In the genomic region with DNA sequence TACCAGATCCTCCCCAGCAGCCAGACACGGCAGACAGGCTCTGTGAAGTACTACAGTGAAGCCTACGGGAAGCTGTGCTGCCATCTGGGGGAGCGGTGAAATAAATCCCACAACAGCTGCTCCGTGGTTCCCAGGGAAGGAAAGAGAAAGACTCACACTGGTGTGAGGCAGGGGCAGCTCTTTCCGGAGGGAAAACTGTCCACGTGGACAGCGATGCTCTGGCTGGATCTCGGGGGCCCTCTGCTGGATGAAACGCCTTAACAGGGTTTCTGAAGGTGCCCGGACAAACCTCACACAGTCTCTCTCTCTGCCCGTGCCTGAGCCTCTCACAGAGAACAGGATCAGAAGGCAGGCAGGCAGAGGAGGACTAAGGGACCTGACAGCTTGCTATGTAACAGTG, we compare ENCODE assay signal across 8 mouse cellular contexts. TPM values are rescaled to one million over a fixed set of nuclear protein-coding genes. Genes with fewer than 3 reads are reported as not detected.
DNase-seq lines count a peak whose midpoint lies in the region; ATAC-seq lines count a peak whose summit lies in the region.

No protein-coding gene starts in this region.

- H3K4me2 ChIP-seq in forebrain, embryonic 12.5 days = peak overlapping the region; percentile 30
- peak overlapping the region; percentile 53 for H3K4me2 ChIP-seq in heart, embryonic 16.5 days (ENCODE audit: low read depth, low read length)
- H3K4me2 ChIP-seq in liver, embryonic 11.5 days = peak overlapping the region; percentile 24; the same call in 1 of the 2 replicates

- 0 out of 2 replicates have a peak, but pooled peaks cover 3% of the 10 kb centered on the region for H3K27me3 ChIP-seq in forebrain, embryonic 12.5 days
- H3K27me3 ChIP-seq in heart, embryonic 16.5 days (ENCODE audit: control insufficient read depth, insufficient read depth, low read length) = no peaks in the 10 kb centered on the region; the same call in 1 of the 2 replicates
- no peaks in the 10 kb centered on the region; the same call in 1 of the 2 replicates for H3K27me3 ChIP-seq in liver, embryonic 11.5 days (replicated peaks; ENCODE audit: control insufficient read depth, insufficient read depth, low read length)
- no peaks in the 10 kb centered on the region for H3K27me3 ChIP-seq in splenic B cell, adult 2 months (ENCODE audit: control insufficient read depth, insufficient read depth, low read length, poor library complexity, severe bottlenecking)

- 0 out of 2 replicates have a peak overlapping the region, but pooled peaks have one; percentile 3 for H3K9ac ChIP-seq in forebrain, embryonic 12.5 days
- peak overlapping the region; percentile 44 for H3K9ac ChIP-seq in heart, embryonic 16.5 days (ENCODE audit: low read length)
- no peak overlapping the region for H3K9ac ChIP-seq in liver, embryonic 11.5 days (ENCODE audit: low read depth, low read length)

- no peaks in the 10 kb centered on the region for H3K36me3 ChIP-seq in forebrain, embryonic 12.5 days (replicated peaks)
- H3K36me3 ChIP-seq in heart, embryonic 16.5 days (ENCODE audit: control insufficient read depth, insufficient read depth) = no peaks in the 10 kb centered on the region
- no peaks in the 10 kb centered on the region for H3K36me3 ChIP-seq in liver, embryonic 11.5 days (ENCODE audit: control insufficient read depth, insufficient read depth, low read length)
- H3K36me3 ChIP-seq in splenic B cell, adult 2 months (ENCODE audit: control insufficient read depth, insufficient read depth, low read length, poor library complexity, severe bottlenecking) = no peaks in the 10 kb centered on the region

- H3K4me3 ChIP-seq in forebrain, embryonic 12.5 days (replicated peaks) = no peak overlapping the region
- peak overlapping the region; percentile 17; the same call in 1 of the 2 replicates for H3K4me3 ChIP-seq in heart, embryonic 16.5 days (ENCODE audit: low read length)
- no peak overlapping the region for H3K4me3 ChIP-seq in liver, embryonic 11.5 days (ENCODE audit: low read depth, low read length)

- H3K27ac ChIP-seq in forebrain, embryonic 12.5 days = peak overlapping the region; percentile 37
- H3K27ac ChIP-seq in heart, embryonic 16.5 days (ENCODE audit: low read length) = no peak overlapping the region
- H3K27ac ChIP-seq in liver, embryonic 11.5 days (ENCODE audit: low read depth, low read length) = no peak overlapping the region

- ATAC-seq in forebrain, embryonic 12.5 days (ENCODE audit: low FRiP score) = peak; percentile 77
- ATAC-seq in heart, embryonic 16.5 days (replicated peaks; ENCODE audit: extremely low read depth, insufficient read depth, low FRiP score) = peak; percentile 83
- peak; percentile 43; the same call in 1 of the 2 replicates for ATAC-seq in liver, embryonic 11.5 days (replicated peaks; ENCODE audit: low FRiP score)

- no peaks in the 10 kb centered on the region for H3K9me3 ChIP-seq in forebrain, embryonic 12.5 days
- no peaks in the 10 kb centered on the region for H3K9me3 ChIP-seq in heart, embryonic 16.5 days (replicated peaks; ENCODE audit: control insufficient read depth, low read length)
- no peaks in the 10 kb centered on the region for H3K9me3 ChIP-seq in liver, embryonic 11.5 days (ENCODE audit: control insufficient read depth, low read length)

- DNase-seq in CD4-positive helper T cell, adult 2 months (ENCODE audit: low read depth, low spot score) = peak; percentile 70
- peak; percentile 47 for DNase-seq in brain, embryonic 18.5 days (ENCODE audit: low read depth, low spot score)
- DNase-seq in kidney, postnatal 14 days = peak; percentile 87
- peak; percentile 74 for DNase-seq in liver, embryonic 11.5 days (ENCODE audit: low spot score)
- DNase-seq in naive thymus-derived CD4-positive, alpha-beta T cell, adult 2 months (ENCODE audit: low read depth) = peak; percentile 78
- DNase-seq in splenic B cell, adult 2 months (ENCODE audit: low read depth, low spot score) = peak; percentile 67

- WGBS in forebrain, embryonic 12.5 days = 0% methylated on average over 11 of the region's 11 CpGs
- WGBS in heart, embryonic 16.5 days = 2% methylated on average over 11 of the region's 11 CpGs
- 1% methylated on average over 11 of the region's 11 CpGs for WGBS in liver, embryonic 11.5 days

- peaks cover 41% of the 10 kb centered on the region for H3K4me1 ChIP-seq in forebrain, embryonic 12.5 days
- peaks cover 5% of the 10 kb centered on the region for H3K4me1 ChIP-seq in heart, embryonic 16.5 days (ENCODE audit: control insufficient read depth, insufficient read depth, low read length)
- peaks cover 5% of the 10 kb centered on the region; the same call in 1 of the 2 replicates for H3K4me1 ChIP-seq in liver, embryonic 11.5 days (replicated peaks; ENCODE audit: control insufficient read depth, insufficient read depth, low read length)

RNA-seq across cellular contexts. Expression of gene Prkcz, which starts 53.1 kb away (rescaled TPM):
- polyA plus RNA-seq in forebrain, embryonic 12.5 days (2016; fragmentation: Nextera tagmentation; extraction: Ambion mirVana) = 26.5 and 26.7 TPM in 2 replicates
- polyA plus RNA-seq in heart, embryonic 16.5 days (2015; fragmentation: Nextera tagmentation; extraction: Ambion mirVana) = 6.1 and 7.1 TPM in 2 replicates
- 5.1 and 6.8 TPM in 2 replicates for polyA plus RNA-seq in liver, embryonic 11.5 days (2014; fragmentation: Nextera tagmentation; extraction: Ambion mirVana)

RNA-seq across cellular contexts. Expression of gene Faap20, which starts 58.5 kb away (rescaled TPM):
- polyA plus RNA-seq in forebrain, embryonic 12.5 days (2016; fragmentation: Nextera tagmentation; extraction: Ambion mirVana) = 96.4 and 96.9 TPM in 2 replicates
- 68.4 and 73.8 TPM in 2 replicates for polyA plus RNA-seq in heart, embryonic 16.5 days (2015; fragmentation: Nextera tagmentation; extraction: Ambion mirVana)
- polyA plus RNA-seq in liver, embryonic 11.5 days (2014; fragmentation: Nextera tagmentation; extraction: Ambion mirVana) = 50.1 and 55.0 TPM in 2 replicates
